Mouse (Mus musculus) limb, embryonic 12.5 days (tissue): ENCODE measurements around the gene Efcab2. TPM values are rescaled to one million over a fixed set of nuclear protein-coding genes. Genes with fewer than 3 reads are reported as not detected.

Source experiments
- ATAC-seq: fragments of 200-750 bp; cut with Nextera tagmentation; 2 replicates; pipeline ENCODE4 v1.8.0; 2017; ENCODE audit warnings: low read depth, moderate TSS enrichment; ENCODE audit not compliant: insufficient number of reproducible peaks, insufficient read depth, low FRiP score, low TSS enrichment
- H3K27ac ChIP-seq: fragments of 300-500 bp; sonication (generic); 2 replicates; pipeline ENCODE4 v1.5.1; 2016; ENCODE audit warnings: mild to moderate bottlenecking, moderate library complexity
- H3K27me3 ChIP-seq: fragments of 300-500 bp; sonication (generic); 2 replicates; pipeline ENCODE4 v1.6.1; 2016; ENCODE audit warnings: mild to moderate bottlenecking, moderate library complexity
- H3K36me3 ChIP-seq: fragments of 300-500 bp; sonication (generic); 2 replicates; pipeline ENCODE4 v1.6.1; 2016; ENCODE audit warnings: mild to moderate bottlenecking, moderate library complexity
- H3K4me1 ChIP-seq: fragments of 300-500 bp; sonication (generic); replicated peaks from 2 replicates; pipeline ENCODE4 v1.6.1; 2016
- H3K4me2 ChIP-seq: fragments of 300-500 bp; sonication (generic); 2 replicates; pipeline ENCODE4 v1.6.1; 2016; ENCODE audit warnings: mild to moderate bottlenecking, moderate library complexity
- H3K4me3 ChIP-seq: fragments of 300-500 bp; sonication (generic); replicated peaks from 2 replicates; pipeline ENCODE4 v1.5.1; 2016; ENCODE audit warnings: mild to moderate bottlenecking
- H3K9ac ChIP-seq: fragments of 300-500 bp; sonication (generic); replicated peaks from 2 replicates; pipeline ENCODE4 v1.6.1; 2016; ENCODE audit warnings: mild to moderate bottlenecking, moderate library complexity
- H3K9me3 ChIP-seq: fragments of 300-500 bp; sonication (generic); 2 replicates; pipeline ENCODE4 v1.6.1; 2016; ENCODE audit warnings: mild to moderate bottlenecking, moderate library complexity
- WGBS: fragments of 180-500 bp; shearing (Covaris S2); methylation state at CpG from one replicate; pipeline ENCODE4 v1.1.7; 2016; 5-methylcytosine and 5-hydroxymethylcytosine counted together
- polyA plus RNA-seq: library from polyadenylated mRNA; unstranded; fragments of >200 nt; fragmentation: Nextera tagmentation; extraction: Ambion mirVana; gene quantifications from 2 replicates; pipeline ENCODE4 v1.2.1, GENCODE M21; 2016

The Efcab2 gene
- polyA plus RNA-seq, 1 experiment from 2014 or later = 7.1 TPM

GRCm38 (mm10) chr1:178376907-178377306, 29.0 kb upstream of the Efcab2 start:
- Histone ChIP-seq H3K27me3 (no peaks in the 10 kb centered on the region), H3K9ac (no peak overlapping the region), H3K9me3 (no peaks in the 10 kb centered on the region), H3K4me2 (no peak overlapping the region), H3K36me3 (no peaks in the 10 kb centered on the region), H3K4me3 (no peak overlapping the region), H3K4me1 (no peaks in the 10 kb centered on the region), H3K27ac (no peak overlapping the region)
- WGBS = 65% methylated on average over 2 of the region's 2 CpGs
- ATAC-seq = no peak

- H3K27ac ChIP-seq = no peak overlapping the region
- no peaks in the 10 kb centered on the region for H3K27me3 ChIP-seq
- H3K4me3 ChIP-seq = no peak overlapping the region
- H3K9me3 ChIP-seq = no peaks in the 10 kb centered on the region
- no peaks in the 10 kb centered on the region for H3K36me3 ChIP-seq
- 77% methylated on average over 3 of the region's 3 CpGs for WGBS
- H3K4me2 ChIP-seq = no peak overlapping the region
- H3K4me1 ChIP-seq = no peaks in the 10 kb centered on the region
- H3K9ac ChIP-seq = no peak overlapping the region
- ATAC-seq = no peak
These were observed 27.8 kb upstream of the Efcab2 start for GRCm38 (mm10) chr1:178378115-178378514.

- no peaks in the 10 kb centered on the region for H3K36me3 ChIP-seq
- H3K27ac ChIP-seq = no peak overlapping the region
- H3K4me3 ChIP-seq = no peak overlapping the region
- H3K27me3 ChIP-seq = no peaks in the 10 kb centered on the region
- no peak overlapping the region for H3K9ac ChIP-seq
- no peak overlapping the region for H3K4me2 ChIP-seq
- H3K4me1 ChIP-seq = no peaks in the 10 kb centered on the region
- ATAC-seq = no peak
- 77% methylated on average over 1 of the region's 1 CpGs for WGBS
- H3K9me3 ChIP-seq = no peaks in the 10 kb centered on the region
These were observed 26.7 kb upstream of the Efcab2 start for GRCm38 (mm10) chr1:178379224-178379623.

- H3K4me3 ChIP-seq = no peak overlapping the region
- ATAC-seq = no peak
- no peaks in the 10 kb centered on the region for H3K27me3 ChIP-seq
- H3K9me3 ChIP-seq = no peaks in the 10 kb centered on the region
- H3K4me1 ChIP-seq = no peaks in the 10 kb centered on the region
- no peak overlapping the region for H3K9ac ChIP-seq
- no peaks in the 10 kb centered on the region for H3K36me3 ChIP-seq
- no peak overlapping the region for H3K4me2 ChIP-seq
- no peak overlapping the region for H3K27ac ChIP-seq
These were observed 23.7 kb upstream of the Efcab2 start for GRCm38 (mm10) chr1:178382165-178382564.

GRCm38 (mm10) chr1:178388802-178389201, 17.1 kb upstream of the Efcab2 start:
- Histone ChIP-seq H3K4me3 (no peak overlapping the region), H3K9me3 (no peaks in the 10 kb centered on the region), H3K27ac (no peak overlapping the region), H3K36me3 (no peaks in the 10 kb centered on the region), H3K4me2 (no peak overlapping the region), H3K9ac (no peak overlapping the region), H3K4me1 (no peaks in the 10 kb centered on the region), H3K27me3 (no peaks in the 10 kb centered on the region)
- 83% methylated on average over 4 of the region's 4 CpGs for WGBS
- no peak for ATAC-seq

- WGBS = 76% methylated on average over 2 of the region's 2 CpGs
These were observed 16.5 kb upstream of the Efcab2 start for GRCm38 (mm10) chr1:178389401-178389800.

GRCm38 (mm10) chr1:178392970-178393369, 12.9 kb upstream of the Efcab2 start:
- Histone ChIP-seq H3K27me3 (no peaks in the 10 kb centered on the region), H3K4me3 (no peak overlapping the region), H3K36me3 (no peaks in the 10 kb centered on the region), H3K9me3 (no peaks in the 10 kb centered on the region), H3K27ac (no peak overlapping the region), H3K4me1 (no peaks in the 10 kb centered on the region), H3K4me2 (no peak overlapping the region), H3K9ac (no peak overlapping the region)
- 78% methylated on average over 5 of the region's 5 CpGs for WGBS
- no peak for ATAC-seq

More at GRCm38 (mm10) chr1:178389401-178389800, 16.5 kb upstream of the Efcab2 start:
- ATAC-seq = no peak
- H3K27me3 ChIP-seq = no peaks in the 10 kb centered on the region
- H3K36me3 ChIP-seq = no peaks in the 10 kb centered on the region
- no peak overlapping the region for H3K9ac ChIP-seq
- no peaks in the 10 kb centered on the region for H3K4me1 ChIP-seq
- no peak overlapping the region for H3K4me2 ChIP-seq
- H3K9me3 ChIP-seq = no peaks in the 10 kb centered on the region
- no peak overlapping the region for H3K27ac ChIP-seq
- no peak overlapping the region for H3K4me3 ChIP-seq

- ATAC-seq = no peak
- H3K9me3 ChIP-seq = no peaks in the 10 kb centered on the region
- no peak overlapping the region for H3K4me3 ChIP-seq
- H3K4me2 ChIP-seq = no peak overlapping the region
- H3K36me3 ChIP-seq = no peaks in the 10 kb centered on the region
- no peaks in the 10 kb centered on the region for H3K27me3 ChIP-seq
- no peak overlapping the region for H3K9ac ChIP-seq
- no peaks in the 10 kb centered on the region for H3K4me1 ChIP-seq
- H3K27ac ChIP-seq = no peak overlapping the region
- WGBS = 92% methylated on average over 6 of the region's 6 CpGs
These were observed 10.8 kb upstream of the Efcab2 start for GRCm38 (mm10) chr1:178395091-178395490.

- H3K27ac ChIP-seq = no peak overlapping the region
- H3K9ac ChIP-seq = no peak overlapping the region
- no peaks in the 10 kb centered on the region for H3K36me3 ChIP-seq
- no peak overlapping the region for H3K4me3 ChIP-seq
- H3K4me2 ChIP-seq = no peak overlapping the region
- WGBS = 69% methylated on average over 4 of the region's 4 CpGs
- no peaks in the 10 kb centered on the region for H3K9me3 ChIP-seq
- peaks cover 4% of the 10 kb centered on the region; the same call in 1 of the 2 replicates for H3K4me1 ChIP-seq
- H3K27me3 ChIP-seq = no peaks in the 10 kb centered on the region
- no peak for ATAC-seq
These were observed 9.5 kb upstream of the Efcab2 start for GRCm38 (mm10) chr1:178396383-178396782.

GRCm38 (mm10) chr1:178399879-178400278, 6.0 kb upstream of the Efcab2 start:
- H3K27me3 ChIP-seq = no peaks in the 10 kb centered on the region
- ATAC-seq = no peak
- no peak overlapping the region for H3K4me3 ChIP-seq
- no peak overlapping the region for H3K4me2 ChIP-seq
- peaks cover 5% of the 10 kb centered on the region; the same call in 1 of the 2 replicates for H3K4me1 ChIP-seq
- no peak overlapping the region for H3K27ac ChIP-seq
- H3K9me3 ChIP-seq = no peaks in the 10 kb centered on the region
- no peaks in the 10 kb centered on the region for H3K36me3 ChIP-seq
- 78% methylated on average over 6 of the region's 6 CpGs for WGBS
- no peak overlapping the region for H3K9ac ChIP-seq

- H3K27me3 ChIP-seq = no peaks in the 10 kb centered on the region
- H3K4me2 ChIP-seq = no peak overlapping the region
- peak overlapping the region; percentile 50 for H3K27ac ChIP-seq
- H3K4me1 ChIP-seq = peaks cover 5% of the 10 kb centered on the region; the same call in 1 of the 2 replicates
- H3K9me3 ChIP-seq = no peaks in the 10 kb centered on the region
- H3K36me3 ChIP-seq = no peaks in the 10 kb centered on the region
- H3K4me3 ChIP-seq = no peak overlapping the region
- 62% methylated on average over 7 of the region's 7 CpGs for WGBS
- no peak overlapping the region for H3K9ac ChIP-seq
- no peak for ATAC-seq
These were observed 5.2 kb upstream of the Efcab2 start for GRCm38 (mm10) chr1:178400652-178401051.

- ATAC-seq = no peak
These were observed 3.9 kb upstream of the Efcab2 start for GRCm38 (mm10) chr1:178401960-178402359.

More at GRCm38 (mm10) chr1:178401960-178402359, 3.9 kb upstream of the Efcab2 start:
- Histone ChIP-seq H3K36me3 (no peaks in the 10 kb centered on the region), H3K27me3 (no peaks in the 10 kb centered on the region), H3K4me3 (no peak overlapping the region), H3K4me2 (no peak overlapping the region), H3K9me3 (no peaks in the 10 kb centered on the region), H3K4me1 (peaks cover 5% of the 10 kb centered on the region; the same call in 1 of the 2 replicates), H3K27ac (no peak overlapping the region), H3K9ac (no peak overlapping the region)
- WGBS = 94% methylated on average over 6 of the region's 6 CpGs
